Mouse (Mus musculus): Measurements from ENCODE around the gene Slc25a14.

GRCm38 (mm10) chrX:48596906-48597305 lies 26.3 kb upstream of the Slc25a14 start:
- no peak for TF ChIP-seq MYOD1 (IDR thresholded peaks at IDR 0.05; ENCODE audit: control insufficient read depth in 1 of 3, insufficient read length in 2 of 3, low read depth in 2 of 3)
- TF ChIP-seq POLR2A (IDR thresholded peaks at IDR 0.05; ENCODE audit: insufficient read length, low read depth): no peak
- no peak for TF ChIP-seq E2F4 (IDR thresholded peaks at IDR 0.05; ENCODE audit: insufficient read depth)
- TF ChIP-seq TCF12 (IDR thresholded peaks at IDR 0.05; ENCODE audit: insufficient read depth, poor library complexity, severe bottlenecking): no peak
- TF ChIP-seq MAX (IDR thresholded peaks at IDR 0.05; ENCODE audit: low read depth): no peak
- no peak for TF ChIP-seq POLR2AphosphoS2 (IDR thresholded peaks at IDR 0.05; ENCODE audit: insufficient read length, low read depth)

Data from myocyte (in vitro differentiated cells).